Mouse (Mus musculus) ES-CJ7 (cell line): Measurements from ENCODE around the gene Tfcp2.
"Not testable (repeated sequence)": the region's sequence is repeated elsewhere in the genome, so short reads cannot be mapped to it uniquely, and the experiment has no call there.

Source experiments
- DNase-seq: peaks from one replicate; pipeline ENCODE4 v3.0.0; 2011; ENCODE audit warnings: low read depth, low spot score

Tfcp2 gene

DNA sequence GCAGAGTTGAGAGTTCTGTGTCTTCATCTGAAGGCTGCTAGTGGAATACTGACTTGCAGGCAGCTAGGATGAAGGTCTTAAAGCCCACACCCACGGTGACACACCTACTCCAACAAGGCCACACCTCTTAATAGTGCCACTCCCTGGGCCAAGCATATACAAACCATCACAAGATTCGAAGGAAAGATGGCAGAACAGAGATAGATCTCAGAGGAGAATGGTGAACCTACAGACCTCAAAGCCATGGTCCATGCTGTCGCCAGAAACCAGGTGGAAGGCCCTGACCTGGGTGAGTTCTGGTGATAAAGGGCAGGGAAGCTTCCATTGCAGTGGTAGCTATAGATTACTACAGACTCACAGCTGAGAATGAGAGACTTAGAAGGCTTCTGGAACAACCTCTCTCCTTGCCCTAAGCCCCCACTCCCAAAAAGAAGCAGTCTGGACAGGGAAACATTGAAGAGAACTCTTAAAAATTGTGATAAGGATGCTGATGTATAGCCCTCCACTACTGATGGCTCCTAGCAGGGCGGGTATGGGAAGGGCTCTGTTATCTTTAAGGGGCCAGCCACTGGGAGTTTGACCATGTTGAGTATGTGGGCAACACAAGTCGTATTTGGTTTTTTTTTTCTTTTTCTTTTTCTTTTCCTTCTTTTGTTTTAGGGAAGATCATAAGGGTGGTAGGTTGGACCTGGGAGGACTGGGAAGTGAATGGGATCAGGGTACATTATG is 6.1 kb upstream of the Tfcp2 start:
- no peak for DNase-seq

DNA sequence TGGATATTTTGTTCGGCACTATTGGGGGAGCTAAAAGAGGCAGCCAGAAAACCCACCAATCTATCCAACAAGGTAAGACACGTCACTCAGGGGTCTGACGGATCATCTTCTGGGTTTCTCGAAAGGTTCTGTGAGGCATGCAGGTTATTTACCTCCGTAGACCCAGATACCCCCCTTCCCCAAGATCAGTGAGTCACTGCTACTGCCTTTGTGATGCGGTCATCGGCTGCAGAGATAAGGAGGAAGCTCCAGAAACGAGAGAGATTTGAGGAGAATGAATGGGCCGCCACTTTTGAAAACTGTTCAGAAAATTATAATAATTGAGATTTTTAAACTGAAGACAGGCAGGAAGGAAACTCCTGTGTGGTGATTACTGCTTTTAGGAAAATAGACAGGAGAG is 4.6 kb upstream of the Tfcp2 start:
- DNase-seq = no peak

DNA sequence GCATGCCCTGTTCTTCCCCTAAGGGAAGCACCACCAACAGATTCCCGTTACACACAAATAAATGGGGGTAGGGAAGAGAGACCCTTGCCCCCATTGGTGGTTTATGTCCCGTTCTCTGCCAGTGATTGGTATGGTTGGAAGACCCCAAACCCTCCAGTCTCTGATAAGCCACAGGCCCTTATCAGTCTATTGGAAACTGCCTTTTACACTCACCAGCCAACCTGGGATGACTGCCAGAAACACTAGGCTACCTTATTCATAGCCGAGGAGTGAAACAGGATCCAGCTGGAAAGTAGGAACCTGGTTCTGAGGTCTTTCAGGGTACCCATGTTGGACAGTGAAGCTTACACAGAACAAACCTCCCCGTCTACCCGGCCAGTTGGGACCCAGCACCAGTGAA is 4.2 kb upstream of the Tfcp2 start:
- no peak for DNase-seq

- DNase-seq = no peak
Measured at GRCm38 (mm10) chr15:100550280-100550679, 1.5 kb downstream of the Tfcp2 start.

- DNase-seq = not testable (repeated sequence)
Measured at GRCm38 (mm10) chr15:100543651-100544030, 8.2 kb downstream of the Tfcp2 start.

DNA sequence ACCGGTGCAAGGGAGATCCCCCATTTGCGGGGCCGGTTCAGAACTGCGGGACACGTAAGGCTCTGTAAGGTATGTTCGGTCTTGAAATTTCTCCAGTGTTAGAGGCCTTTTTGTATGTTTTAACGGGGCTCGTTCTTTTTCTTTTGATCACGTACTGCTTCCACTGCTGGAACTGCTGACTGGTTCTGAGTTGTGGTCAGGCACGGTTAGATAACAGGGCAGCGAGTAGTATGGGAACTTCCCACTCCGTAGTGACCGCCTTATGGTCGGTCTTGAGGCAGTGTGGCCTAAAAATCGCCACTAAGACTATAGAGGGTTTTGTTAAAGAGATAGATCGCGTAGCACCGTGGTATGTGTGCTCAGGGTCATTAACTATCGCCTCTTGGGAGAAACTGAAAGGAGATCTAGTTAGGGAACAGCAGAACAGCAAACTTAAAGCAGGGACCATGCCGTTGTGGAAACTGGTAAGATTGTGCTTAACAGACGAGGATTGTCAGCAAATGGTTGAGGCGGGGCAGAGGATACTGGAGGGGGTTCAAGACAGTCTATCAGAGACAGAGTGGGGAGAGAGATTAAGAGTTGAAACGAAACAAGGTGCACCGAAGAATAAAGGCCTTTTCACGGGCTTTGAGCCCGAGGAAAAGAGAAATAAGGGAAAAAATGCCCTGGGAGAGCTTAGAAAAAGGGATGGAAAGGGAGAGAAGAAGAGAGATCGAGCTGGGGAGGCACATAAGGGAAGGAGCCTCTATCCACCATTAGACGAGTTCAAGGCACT is 8.7 kb downstream of the Tfcp2 start:
- not testable (repeated sequence) for DNase-seq

DNA sequence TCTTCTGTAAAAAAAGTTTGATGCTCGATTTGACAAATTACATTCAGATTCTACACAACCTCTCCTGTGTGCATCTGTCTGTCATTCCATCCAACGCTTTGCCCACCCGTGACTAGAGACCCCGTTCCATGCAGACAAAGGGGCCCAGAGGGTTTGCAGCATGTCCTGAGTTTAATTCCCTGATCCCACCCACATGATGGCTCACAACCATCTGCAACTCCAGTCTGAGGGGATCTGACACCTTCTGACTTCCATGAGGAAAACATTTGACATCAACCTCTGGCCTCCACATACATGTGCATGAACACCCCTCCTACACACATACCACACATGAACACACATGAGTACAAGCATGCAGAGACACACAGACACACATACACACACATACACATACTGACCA is 10.4 kb downstream of the Tfcp2 start:
- peak; percentile 23 for DNase-seq

DNA sequence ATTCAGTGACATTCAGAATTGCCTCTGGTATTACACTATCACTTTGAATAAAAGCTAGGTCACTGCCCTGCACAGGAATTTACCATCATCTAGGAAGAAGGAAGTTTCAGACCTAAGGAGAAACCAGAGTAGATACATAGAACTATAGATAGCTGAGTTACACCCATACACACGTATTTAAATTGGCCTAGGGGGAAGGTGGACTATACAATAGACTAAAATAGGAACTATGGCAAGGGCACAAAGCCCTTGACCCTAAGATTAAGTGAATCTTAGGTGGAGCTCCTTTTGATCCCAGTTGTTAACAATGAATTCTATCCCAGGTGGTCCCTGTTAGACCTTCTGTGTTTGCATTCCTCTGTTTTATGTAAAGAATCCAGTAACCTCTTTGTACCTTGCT is 10.8 kb downstream of the Tfcp2 start:
- DNase-seq = peak; percentile 66

GRCm38 (mm10) chr15:100539411-100539810 is 12.4 kb downstream of the Tfcp2 start:
- no peak for DNase-seq

DNA sequence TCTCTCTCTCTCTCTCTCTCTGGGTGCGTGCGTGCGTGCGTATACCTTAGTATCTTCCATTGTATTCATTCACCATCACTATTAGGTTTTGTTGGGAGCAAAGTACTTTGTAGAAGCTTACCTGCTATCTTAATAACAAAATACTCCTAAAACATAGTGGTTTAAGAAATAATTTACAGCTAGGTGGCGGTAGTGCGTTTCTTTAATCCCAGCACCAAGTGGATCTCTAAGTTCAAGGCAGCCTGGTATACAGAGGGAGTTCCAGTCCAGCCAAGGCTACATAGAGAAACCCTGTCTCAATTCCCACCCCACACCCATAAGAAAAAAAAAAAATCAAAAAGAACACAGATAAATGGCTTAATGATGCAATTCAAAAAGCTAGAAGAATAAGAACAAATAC is 13.9 kb downstream of the Tfcp2 start:
- peak; percentile 77 for DNase-seq

DNA sequence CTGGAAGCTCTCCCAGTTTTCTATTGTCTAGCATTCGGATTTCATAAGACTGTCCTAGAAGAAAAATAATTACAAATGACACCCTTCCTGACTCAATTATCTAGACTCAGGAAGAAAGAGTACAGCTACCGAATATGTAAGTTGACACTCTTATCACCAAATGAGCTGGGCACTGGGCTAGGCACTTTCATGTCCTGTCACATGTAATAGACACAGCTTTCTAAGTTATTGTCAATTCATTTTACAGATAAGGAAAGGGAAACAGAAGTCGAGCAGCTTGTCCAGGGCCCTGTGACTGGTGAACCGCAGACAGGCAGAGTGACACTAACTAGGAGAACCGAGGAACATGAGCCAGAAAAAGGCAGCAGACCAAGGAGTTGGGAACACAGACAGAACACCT is 23.9 kb downstream of the Tfcp2 start:
- DNase-seq = no peak

DNA sequence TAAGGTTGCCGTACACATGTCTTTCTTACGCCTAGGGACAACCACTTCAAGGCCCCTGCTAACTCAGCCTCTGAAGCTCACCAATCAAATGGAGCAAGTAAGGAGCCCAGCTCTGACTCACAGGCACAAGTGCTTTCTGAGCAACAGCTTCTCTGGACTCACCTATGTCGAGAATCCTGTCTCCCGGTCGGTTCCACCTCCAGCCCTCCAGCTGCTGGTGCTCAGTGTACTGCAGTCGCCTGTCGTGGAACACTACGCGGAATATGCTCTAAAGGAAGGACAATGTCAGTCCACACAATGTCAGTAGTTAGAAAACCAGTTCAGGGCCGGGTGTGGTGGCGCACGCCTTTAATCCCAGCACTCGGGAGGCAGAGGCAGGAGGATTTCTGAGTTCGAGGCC is 26.4 kb downstream of the Tfcp2 start:
- no peak for DNase-seq

DNA sequence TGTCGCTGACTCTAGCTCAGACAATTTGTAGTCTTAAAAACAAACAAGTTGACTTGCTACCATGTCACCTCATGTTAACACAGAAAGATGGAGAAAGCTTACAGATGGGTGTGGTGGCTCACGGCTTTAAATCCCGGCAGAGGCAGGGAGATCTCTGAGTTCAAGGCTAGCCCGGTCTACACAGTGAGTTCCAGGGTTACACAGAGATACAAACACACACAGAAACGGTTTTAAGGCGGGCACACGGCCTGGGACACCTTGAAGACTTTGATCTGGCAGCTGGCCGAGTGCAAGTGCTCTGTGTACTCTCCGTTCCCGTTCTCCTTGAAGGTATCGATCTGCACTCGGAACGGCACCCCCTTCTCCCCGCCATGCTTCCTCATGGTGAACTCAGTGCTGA is 31.5 kb downstream of the Tfcp2 start:
- no peak for DNase-seq

- no peak for DNase-seq
Measured at GRCm38 (mm10) chr15:100515121-100515520, 36.7 kb downstream of the Tfcp2 start.

DNA sequence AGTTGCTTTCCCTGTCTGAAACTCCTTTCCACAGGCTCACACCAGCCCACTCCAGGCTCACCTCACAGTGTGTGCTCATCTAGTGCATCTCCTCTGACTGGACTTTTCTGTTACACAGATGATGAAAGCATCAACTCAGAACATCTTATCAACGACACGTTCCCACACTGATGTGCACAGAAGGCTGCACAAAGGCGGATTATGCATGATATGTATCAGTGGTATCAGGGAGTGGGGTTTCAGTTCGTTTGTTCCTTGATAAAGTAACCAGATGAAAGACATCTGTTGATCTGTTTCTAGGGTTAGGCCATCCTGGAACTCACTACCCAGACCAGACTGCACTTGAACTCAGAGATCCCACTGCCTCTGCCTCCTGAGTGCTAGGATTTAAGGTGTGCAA is 38.4 kb downstream of the Tfcp2 start:
- no peak for DNase-seq

GRCm38 (mm10) chr15:100510072-100510471 is 41.7 kb downstream of the Tfcp2 start:
- DNase-seq = no peak

GRCm38 (mm10) chr15:100508454-100509167 is 43.2 kb downstream of the Tfcp2 start:
- no peak for DNase-seq

DNA sequence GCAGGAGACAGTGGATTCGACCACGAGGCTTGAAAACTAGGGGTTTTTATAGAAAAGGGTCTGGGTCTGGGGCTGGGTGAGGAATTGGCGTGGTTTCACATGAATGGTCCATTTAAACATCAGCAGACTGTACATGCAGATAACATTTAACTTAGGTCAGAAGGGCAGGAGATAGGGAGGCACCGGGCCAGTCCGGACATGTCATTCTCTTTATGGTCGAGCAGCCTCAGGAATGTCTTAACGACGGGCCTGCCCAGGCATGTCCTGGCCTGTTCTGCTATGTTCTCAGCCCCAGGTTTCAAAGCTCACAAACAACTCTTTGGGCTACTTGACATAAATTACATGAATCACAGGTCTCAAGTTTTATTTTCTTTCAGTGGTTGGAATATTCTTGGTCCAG is 52.3 kb downstream of the Tfcp2 start:
- not testable (repeated sequence) for DNase-seq

DNA sequence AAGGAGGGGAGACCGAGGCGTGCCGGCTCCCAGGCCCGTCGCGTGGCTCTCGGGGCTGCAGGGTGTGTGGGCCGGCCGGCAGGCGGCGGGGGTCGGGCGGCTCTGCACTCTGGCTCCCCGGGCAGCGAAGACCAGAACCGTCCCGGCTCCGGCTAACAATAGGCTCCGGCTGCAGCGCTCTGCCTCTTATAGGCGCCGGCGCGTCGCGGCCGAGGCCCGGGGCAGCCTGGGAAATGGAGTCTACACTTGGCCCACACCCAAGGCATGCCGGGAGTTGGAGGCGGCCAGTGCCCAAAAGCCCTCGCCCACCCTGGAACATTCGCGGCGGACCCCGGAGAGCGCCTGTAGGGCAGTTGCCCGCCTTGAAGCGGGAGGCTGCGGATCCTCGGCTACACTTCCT is 56.7 kb downstream of the Tfcp2 start, which contains the start of gene Csrnp2:
Gene Csrnp2 (minus strand): TSS at position 387 of the 400 bp plus-strand sequence.
- DNase-seq = peak; percentile 92

DNA sequence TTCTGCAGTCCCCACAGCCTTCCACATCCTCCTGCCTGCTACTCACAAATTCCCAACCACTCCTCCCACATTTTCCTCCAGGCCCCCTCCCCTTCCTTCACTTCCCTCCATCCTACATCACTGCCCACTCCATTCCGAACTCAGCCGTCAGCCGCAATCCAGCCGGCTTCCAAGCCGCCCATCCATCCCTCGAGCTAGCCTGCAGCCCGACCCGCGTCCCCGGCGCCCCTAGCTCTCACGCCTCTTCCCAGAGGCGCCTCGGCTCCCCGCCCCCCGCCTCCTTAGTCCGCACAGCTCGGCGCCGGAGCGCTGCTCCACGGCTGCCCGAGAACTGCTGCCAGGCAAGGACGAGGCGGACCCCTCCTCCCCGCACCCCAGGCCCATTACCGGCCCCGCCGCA is 57.2 kb downstream of the Tfcp2 start:
- DNase-seq = peak; percentile 44

- no peak for DNase-seq
Measured at GRCm38 (mm10) chr15:100491966-100492365, 59.8 kb downstream of the Tfcp2 start.

DNA sequence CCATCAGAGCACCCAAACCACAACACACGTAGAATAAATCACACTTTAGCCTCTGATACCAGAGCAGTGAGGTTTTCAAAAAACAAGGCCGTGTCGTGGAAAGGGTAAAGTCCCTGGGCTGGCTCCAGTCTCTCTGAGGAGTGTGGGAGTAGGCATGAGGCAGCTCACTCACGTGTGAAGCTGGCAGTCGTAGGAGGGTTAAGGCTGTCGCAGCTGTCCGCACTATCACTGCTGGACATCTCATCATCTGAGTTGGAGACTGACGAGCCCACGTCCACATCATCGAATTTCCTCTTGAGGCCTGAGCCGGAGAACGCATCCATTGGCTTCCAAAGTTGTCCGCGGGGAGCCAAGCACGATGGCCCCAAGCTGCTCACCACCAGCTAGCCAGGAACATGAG is 62.5 kb downstream of the Tfcp2 start:
- no peak for DNase-seq
